10 mouse cellular contexts compared by ENCODE assay signal in the genomic region with DNA sequence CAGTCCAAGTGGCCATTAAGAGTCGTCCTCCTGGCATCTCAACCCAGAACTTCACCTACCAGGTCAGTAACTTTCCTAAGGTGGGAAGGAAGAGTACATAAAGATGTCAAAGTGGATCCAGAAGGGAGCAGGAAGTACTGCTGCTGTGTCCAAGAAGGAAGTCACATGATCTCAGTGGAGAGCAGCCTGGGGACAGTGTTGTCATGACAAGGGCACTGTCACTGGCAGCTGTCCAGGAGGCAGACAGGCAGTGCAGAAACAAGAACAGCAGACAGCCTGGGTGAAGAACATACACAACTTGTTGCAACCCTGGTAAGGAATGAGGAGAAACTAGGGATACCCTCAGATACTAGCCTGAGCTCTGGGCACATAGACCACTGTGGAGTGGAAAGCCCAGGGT. TPM values are rescaled to one million over a fixed set of nuclear protein-coding genes. Genes with fewer than 3 reads are reported as not detected.
DNase-seq lines count a peak whose midpoint lies in the region; TF ChIP-seq lines count a peak whose summit lies in the region.
"Had no signal": no experiment of that assay in that cellular context is flagged by ENCODE, and none has a peak within 500 bp of the region (broad histone marks: within the 10 kb centered on the region; RNA-seq: fewer than 3 reads in every experiment).

No protein-coding gene starts in this region.

- no peaks in the 10 kb centered on the region for H3K36me3 ChIP-seq in kidney, adult 2 months (ENCODE audit: control insufficient read depth, insufficient read depth, low read length)
- peaks cover 25% of the 10 kb centered on the region for H3K36me3 ChIP-seq in megakaryocyte, embryonic 14.5 days (replicated peaks; ENCODE audit: low read length)
- H3K36me3 ChIP-seq: embryonic facial prominence, embryonic 15.5 days; liver, embryonic 15.5 days had no signal

- no peak for TF ChIP-seq POLR2A in brain, embryonic 14.5 days (IDR thresholded peaks at IDR 0.05; ENCODE audit: borderline replicate concordance, extremely low read depth, insufficient read depth, insufficient read length, poor library complexity, severe bottlenecking)
- TF ChIP-seq POLR2A in kidney, adult 2 months (IDR thresholded peaks at IDR 0.05; ENCODE audit: low read depth, low read length): no peak

- no peak overlapping the region for H3K4me3 ChIP-seq in kidney, adult 2 months (ENCODE audit: insufficient read depth, low read depth, low read length)
- H3K4me3 ChIP-seq in megakaryocyte, embryonic 14.5 days (replicated peaks): peak overlapping the region; percentile 75
- H3K4me3 ChIP-seq: embryonic facial prominence, embryonic 15.5 days; liver, embryonic 15.5 days had no signal

- no peaks in the 10 kb centered on the region for H3K9me3 ChIP-seq in megakaryocyte, embryonic 14.5 days
- H3K9me3 ChIP-seq: embryonic facial prominence, embryonic 15.5 days; liver, embryonic 15.5 days had no signal

- WGBS in kidney, adult 2 months: 39% methylated on average over 1 of the region's 1 CpGs

- no peaks in the 10 kb centered on the region for H3K27me3 ChIP-seq in kidney, adult 2 months (replicated peaks; ENCODE audit: control insufficient read depth, insufficient read depth, low read length)
- H3K27me3 ChIP-seq in megakaryocyte, embryonic 14.5 days (replicated peaks): peaks cover 44% of the 10 kb centered on the region
- H3K27me3 ChIP-seq: embryonic facial prominence, embryonic 15.5 days; liver, embryonic 15.5 days had no signal

- peak; percentile 60 for DNase-seq in left cerebral cortex, postnatal 4 days
- DNase-seq in left cerebral cortex, adult 11 months (ENCODE audit: low spot score): no peak
- peak; percentile 27 for DNase-seq in brain, embryonic 14.5 days (ENCODE audit: low read depth)
- DNase-seq in kidney, adult 2 months: peak; percentile 82
- DNase-seq in ovary, postnatal 10 days (ENCODE audit: low spot score): no peak
- DNase-seq in urinary bladder, postnatal 4 days (ENCODE audit: low spot score in 2 of 2): no peak
- DNase-seq in cerebellum, adult 18-20 months: no peak

- 0 out of 2 replicates have a peak, but pooled peaks cover 2% of the 10 kb centered on the region for H3K4me1 ChIP-seq in kidney, adult 2 months (ENCODE audit: control insufficient read depth, insufficient read depth, low read length)
- peaks cover 64% of the 10 kb centered on the region for H3K4me1 ChIP-seq in megakaryocyte, embryonic 14.5 days
- H3K4me1 ChIP-seq: embryonic facial prominence, embryonic 15.5 days; liver, embryonic 15.5 days had no signal

- H3K27ac ChIP-seq in kidney, adult 2 months (ENCODE audit: insufficient read depth, low read depth, low read length): peak overlapping the region; percentile 51; the same call in 1 of the 2 replicates
- H3K27ac ChIP-seq: embryonic facial prominence, embryonic 15.5 days; liver, embryonic 15.5 days had no signal

- intact Hi-C loops in left cerebral cortex, postnatal 4 days (cut with DNase I): no loop called here

- TF ChIP-seq CTCF in brain, embryonic 14.5 days (IDR thresholded peaks at IDR 0.05; ENCODE audit: borderline replicate concordance, extremely low read depth, insufficient read depth, insufficient read length): no peak
- TF ChIP-seq CTCF in kidney, adult 2 months (conservative IDR thresholded peaks at IDR 0.05; ENCODE audit: insufficient read depth, insufficient read length, low read depth, low read length): no peak

RNA-seq across cellular contexts. Expression of gene Plxnb3, which starts 8.4 kb away (rescaled TPM):
- 1 to 10 TPM; 1.4 to 1.7 TPM for total RNA-seq in left cerebral cortex, postnatal 4 days (2021)
- 0.58 and 0.79 TPM in 2 replicates for polyA plus RNA-seq in brain, embryonic 14.5 days (2012; rRNA removed)
- polyA plus RNA-seq in kidney, adult 2 months (2012; rRNA removed): 0.58 and 0.83 TPM in 2 replicates
- polyA plus RNA-seq in megakaryocyte, embryonic 14.5 days (2012; ENCODE audit: insufficient read depth, low replicate concordance): 1.2 and 3.1 TPM in 2 replicates

RNA-seq across cellular contexts. Expression of gene Srpk3, which starts 8.9 kb away (rescaled TPM):
- total RNA-seq in left cerebral cortex, postnatal 4 days (2021): 1 to 10 TPM; 1.0 to 1.1 TPM
- 0.85 and 1.2 TPM in 2 replicates for polyA plus RNA-seq in brain, embryonic 14.5 days (2012; rRNA removed)
- 2.6 and 4.0 TPM in 2 replicates for polyA plus RNA-seq in kidney, adult 2 months (2012; rRNA removed)
- polyA plus RNA-seq in megakaryocyte, embryonic 14.5 days (2012; ENCODE audit: insufficient read depth, low replicate concordance): 0.45 and 4.0 TPM in 2 replicates

RNA-seq across cellular contexts. Expression of gene Idh3g, which starts 21.4 kb away (rescaled TPM):
- 100 to 1,000 TPM; 118 to 127 TPM for total RNA-seq in left cerebral cortex, postnatal 4 days (2021)
- 382 and 510 TPM in 2 replicates for polyA plus RNA-seq in brain, embryonic 14.5 days (2012; rRNA removed)
- polyA plus RNA-seq in kidney, adult 2 months (2012; rRNA removed): 749 and 831 TPM in 2 replicates
- 4.7 and 20.7 TPM in 2 replicates for polyA plus RNA-seq in megakaryocyte, embryonic 14.5 days (2012; ENCODE audit: insufficient read depth, low replicate concordance)

RNA-seq across cellular contexts. Expression of gene Ssr4, which starts 21.5 kb away (rescaled TPM):
- 100 to 1,000 TPM; 100 to 104 TPM for total RNA-seq in left cerebral cortex, postnatal 4 days (2021)
- polyA plus RNA-seq in brain, embryonic 14.5 days (2012; rRNA removed): 130 and 205 TPM in 2 replicates
- 239 and 253 TPM in 2 replicates for polyA plus RNA-seq in kidney, adult 2 months (2012; rRNA removed)
- 53.1 and 60.4 TPM in 2 replicates for polyA plus RNA-seq in megakaryocyte, embryonic 14.5 days (2012; ENCODE audit: insufficient read depth, low replicate concordance)

RNA-seq across cellular contexts. Expression of gene Abcd1, which starts 48.9 kb away (rescaled TPM):
- 10 to 100 TPM; 16.8 to 16.9 TPM for total RNA-seq in left cerebral cortex, postnatal 4 days (2021)
- 16.0 and 19.3 TPM in 2 replicates for polyA plus RNA-seq in brain, embryonic 14.5 days (2012; rRNA removed)
- 20.0 and 20.2 TPM in 2 replicates for polyA plus RNA-seq in kidney, adult 2 months (2012; rRNA removed)
- polyA plus RNA-seq in megakaryocyte, embryonic 14.5 days (2012; ENCODE audit: insufficient read depth, low replicate concordance): 35.2 and 45.1 TPM in 2 replicates

Comparison
In these comparisons a context has a peak if more than half of its experiments do, and no peak if none do; other contexts are left out.
1. DNase-seq: peak in left cerebral cortex, postnatal 4 days (single experiment), brain, embryonic 14.5 days (single experiment) and kidney, adult 2 months (single experiment); none in left cerebral cortex, adult 11 months (single experiment), ovary, postnatal 10 days (single experiment), urinary bladder, postnatal 4 days (0 of 2) and cerebellum, adult 18-20 months (0 of 2).
2. RNA of gene Idh3g, which starts 21.4 kb away (polyA plus RNA-seq): 749 to 831 TPM in kidney, adult 2 months and 382 to 510 TPM in brain, embryonic 14.5 days; 4.7 to 20.7 TPM in megakaryocyte, embryonic 14.5 days; every median in the first group is over 10 times any median in the second.